20 mouse cellular contexts compared by ENCODE assay signal in genomic region chr16:84560279-84560602, GRCm38 (mm10). TPM values are rescaled to one million over a fixed set of nuclear protein-coding genes. Genes with fewer than 3 reads are reported as not detected.
DNase-seq lines count a peak whose midpoint lies in the region; ATAC-seq lines count a peak whose summit lies in the region.
"Had no signal": no experiment of that assay in that cellular context is flagged by ENCODE, and none has a peak within 500 bp of the region (broad histone marks: within the 10 kb centered on the region; RNA-seq: fewer than 3 reads in every experiment).

No protein-coding gene starts in this region.

- 61% methylated on average over 7 of the region's 7 CpGs for WGBS in heart, embryonic 14.5 days
- 36% methylated on average over 7 of the region's 7 CpGs for WGBS in embryonic facial prominence, embryonic 14.5 days
- 41% methylated on average over 7 of the region's 7 CpGs for WGBS in hindbrain, embryonic 13.5 days
- 21% methylated on average over 7 of the region's 7 CpGs for WGBS in midbrain, embryonic 16.5 days

- no peak overlapping the region for H3K27ac ChIP-seq in heart, embryonic 14.5 days (replicated peaks in 1 of 2; ENCODE audit: control insufficient read depth in 1 of 2, insufficient read depth in 1 of 2, low read depth in 2 of 2, low read length in 2 of 2)
- no peak overlapping the region for H3K27ac ChIP-seq in embryonic facial prominence, embryonic 14.5 days (replicated peaks; ENCODE audit: low read depth, low read length)
- H3K27ac ChIP-seq in hindbrain, embryonic 13.5 days = no peak overlapping the region
- H3K27ac ChIP-seq in midbrain, embryonic 16.5 days (ENCODE audit: low read length) = no peak overlapping the region
- H3K27ac ChIP-seq: heart, adult 2 months had no signal

- H3K4me1 ChIP-seq in heart, embryonic 14.5 days (ENCODE audit: control insufficient read depth in 2 of 2, insufficient read depth in 2 of 2, low read length in 2 of 2) = no peaks in the 10 kb centered on the region
- peaks cover 4% of the 10 kb centered on the region; the same call in 1 of the 2 replicates for H3K4me1 ChIP-seq in embryonic facial prominence, embryonic 14.5 days (ENCODE audit: control insufficient read depth, insufficient read depth, low read length)
- H3K4me1 ChIP-seq in hindbrain, embryonic 13.5 days (replicated peaks) = peaks cover 13% of the 10 kb centered on the region; the same call in 1 of the 2 replicates
- peaks cover 8% of the 10 kb centered on the region for H3K4me1 ChIP-seq in midbrain, embryonic 16.5 days (ENCODE audit: control insufficient read depth, insufficient read depth, low read length)

- H3K36me3 ChIP-seq in heart, embryonic 14.5 days (ENCODE audit: control insufficient read depth, insufficient read depth, low read length) = no peaks in the 10 kb centered on the region
- no peaks in the 10 kb centered on the region for H3K36me3 ChIP-seq in embryonic facial prominence, embryonic 14.5 days (ENCODE audit: control insufficient read depth, insufficient read depth, low read length)
- H3K36me3 ChIP-seq in hindbrain, embryonic 13.5 days = no peaks in the 10 kb centered on the region
- no peaks in the 10 kb centered on the region for H3K36me3 ChIP-seq in midbrain, embryonic 16.5 days (ENCODE audit: control insufficient read depth, insufficient read depth, low read length)

- no peak for DNase-seq in heart, adult 9 months (ENCODE audit: low spot score in 2 of 2)
- DNase-seq in embryonic facial prominence, embryonic 14.5 days (ENCODE audit: low spot score) = no peak
- DNase-seq in cerebellum, adult 9-10 months = no peak
- DNase-seq in ovary, postnatal 10 days (ENCODE audit: low spot score) = no peak
- no peak for DNase-seq in gastrocnemius, postnatal 10 days
- DNase-seq: cerebellum, adult 11 months; heart, adult 2 months; heart, postnatal 4 days; kidney, adult 11 months; kidney, postnatal 25 days; thymus, adult 18-20 months had no signal

- no peaks in the 10 kb centered on the region for H3K27me3 ChIP-seq in heart, embryonic 14.5 days (ENCODE audit: control insufficient read depth, insufficient read depth, low read length)
- no peaks in the 10 kb centered on the region for H3K27me3 ChIP-seq in embryonic facial prominence, embryonic 14.5 days (replicated peaks; ENCODE audit: control insufficient read depth, insufficient read depth, low read length)
- no peaks in the 10 kb centered on the region for H3K27me3 ChIP-seq in hindbrain, embryonic 13.5 days
- no peaks in the 10 kb centered on the region for H3K27me3 ChIP-seq in midbrain, embryonic 16.5 days (ENCODE audit: control insufficient read depth, insufficient read depth, low read depth, low read length)

- H3K4me3 ChIP-seq in heart, embryonic 14.5 days (ENCODE audit: control insufficient read depth in 1 of 2, insufficient read depth in 1 of 2, low read depth in 1 of 2, low read length in 2 of 2) = no peak overlapping the region
- H3K4me3 ChIP-seq in embryonic facial prominence, embryonic 14.5 days (ENCODE audit: low read depth, low read length) = peak overlapping the region; percentile 11
- peak overlapping the region; percentile 5; the same call in 1 of the 2 replicates for H3K4me3 ChIP-seq in hindbrain, embryonic 13.5 days
- H3K4me3 ChIP-seq in midbrain, embryonic 16.5 days (ENCODE audit: low read depth, low read length) = peak overlapping the region; percentile 4; the same call in 1 of the 2 replicates
- H3K4me3 ChIP-seq: erythroblast, embryonic 14.5 days; heart, adult 2 months; myocyte had no signal

- peak overlapping the region; percentile 29 for H3K4me2 ChIP-seq in heart, embryonic 14.5 days (ENCODE audit: low read length)
- H3K4me2 ChIP-seq in embryonic facial prominence, embryonic 14.5 days (ENCODE audit: low read depth, low read length) = peak overlapping the region; percentile 47
- peak overlapping the region; percentile 43 for H3K4me2 ChIP-seq in hindbrain, embryonic 13.5 days
- H3K4me2 ChIP-seq in midbrain, embryonic 16.5 days (ENCODE audit: low read length) = peak overlapping the region; percentile 48
- H3K4me2 ChIP-seq: lung, embryonic 14.5 days had no signal

- no peak overlapping the region for H3K9ac ChIP-seq in heart, embryonic 14.5 days (ENCODE audit: low read length)
- no peak overlapping the region for H3K9ac ChIP-seq in embryonic facial prominence, embryonic 14.5 days (ENCODE audit: low read depth, low read length)
- no peak overlapping the region for H3K9ac ChIP-seq in hindbrain, embryonic 13.5 days
- H3K9ac ChIP-seq in midbrain, embryonic 16.5 days (ENCODE audit: low read depth, low read length) = no peak overlapping the region
- H3K9ac ChIP-seq: lung, embryonic 14.5 days had no signal

- no peaks in the 10 kb centered on the region for H3K9me3 ChIP-seq in heart, embryonic 14.5 days (ENCODE audit: control insufficient read depth, low read length)
- no peaks in the 10 kb centered on the region for H3K9me3 ChIP-seq in embryonic facial prominence, embryonic 14.5 days (ENCODE audit: control insufficient read depth, low read length)
- no peaks in the 10 kb centered on the region for H3K9me3 ChIP-seq in hindbrain, embryonic 13.5 days
- no peaks in the 10 kb centered on the region; the same call in 1 of the 2 replicates for H3K9me3 ChIP-seq in midbrain, embryonic 16.5 days (replicated peaks; ENCODE audit: control insufficient read depth, low read length, poor library complexity, severe bottlenecking)

- ATAC-seq in heart, embryonic 14.5 days (ENCODE audit: insufficient number of reproducible peaks, insufficient read depth, low FRiP score, low read depth) = no peak
- no peak for ATAC-seq in embryonic facial prominence, embryonic 14.5 days (ENCODE audit: low read depth)
- no peak for ATAC-seq in hindbrain, embryonic 13.5 days (ENCODE audit: low FRiP score)
- peak; percentile 47; the same call in 1 of the 2 replicates for ATAC-seq in midbrain, embryonic 16.5 days

RNA-seq across cellular contexts. Expression of gene A730009L09Rik, which starts 45.3 kb away (rescaled TPM):
- not detected in 2 replicates for polyA plus RNA-seq in heart, embryonic 14.5 days (2014; fragmentation: Nextera tagmentation; extraction: Ambion mirVana)
- polyA plus RNA-seq in embryonic facial prominence, embryonic 14.5 days (2014; fragmentation: Nextera tagmentation; extraction: Ambion mirVana) = not detected in 2 replicates
- polyA plus RNA-seq in hindbrain, embryonic 13.5 days (2015; fragmentation: Nextera tagmentation; extraction: Ambion mirVana) = not detected in 2 replicates
- 0.08 TPM in 1 of 2 replicates, not detected in the other for polyA plus RNA-seq in midbrain, embryonic 16.5 days (2015; fragmentation: Nextera tagmentation; extraction: Ambion mirVana)
- total RNA-seq in gastrocnemius, postnatal 10 days (2021) = not detected
- total RNA-seq: common myeloid progenitor, adult 5-6 weeks; ES-E14; heart, adult 2 months; heart, postnatal 4 days; liver, adult 2 months had no signal
- polyA plus RNA-seq: erythroblast, embryonic 14.5 days; heart, adult 2 months; liver, adult 2 months; lung, embryonic 14.5 days; myocyte had no signal

Comparison
In these comparisons a context has a peak if more than half of its experiments do, and no peak if none do; other contexts are left out.
1. H3K4me3 ChIP-seq: peak in embryonic facial prominence, embryonic 14.5 days (single experiment), hindbrain, embryonic 13.5 days (single experiment) and midbrain, embryonic 16.5 days (single experiment); none in heart, embryonic 14.5 days (0 of 2).
2. Peak in every context shown above with its lines, with median percentiles within 50 percentile points of each other: H3K4me2 ChIP-seq.